12 mouse cellular contexts compared by ENCODE assay signal in the genomic region with DNA sequence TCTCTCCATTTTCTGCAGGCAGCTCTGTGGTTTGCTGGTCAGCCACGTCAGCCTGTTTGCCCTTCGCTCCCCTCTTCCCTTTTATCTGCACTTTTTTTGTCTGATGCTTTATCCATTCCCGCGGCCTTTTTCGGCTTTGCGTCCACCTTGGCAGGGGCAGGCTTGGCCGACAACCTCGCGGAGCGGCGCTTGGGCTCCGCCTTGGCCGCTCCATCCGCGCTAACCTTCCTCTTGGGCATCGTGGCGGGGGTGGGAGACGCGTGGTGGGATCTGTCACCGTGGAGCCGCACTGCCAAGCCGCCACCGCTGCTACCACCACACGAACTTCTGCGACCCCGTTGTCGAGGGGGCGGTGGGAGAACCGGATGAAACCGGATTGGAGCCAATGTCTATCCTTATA. TPM values are rescaled to one million over a fixed set of nuclear protein-coding genes. Genes with fewer than 3 reads are reported as not detected.
DNase-seq lines count a peak whose midpoint lies in the region; ATAC-seq and TF ChIP-seq lines count a peak whose summit lies in the region.
"Not testable (repeated sequence)": the region's sequence is repeated elsewhere in the genome, so short reads cannot be mapped to it uniquely, and the experiment has no call there.
"Had no signal": no experiment of that assay in that cellular context is flagged by ENCODE, and none has a peak within 500 bp of the region (broad histone marks: within the 10 kb centered on the region; RNA-seq: fewer than 3 reads in every experiment).

No protein-coding gene starts in this region.

- peak; percentile 16 for DNase-seq in adrenal gland, postnatal 14 days
- DNase-seq in embryo, embryonic 9.5 days (ENCODE audit: extremely low spot score), result peak; percentile 28
- DNase-seq in hindbrain, embryonic 10.5 days (ENCODE audit: low spot score), result peak; percentile 23
- DNase-seq in liver, embryonic 14.5 days (ENCODE audit: low read depth in 3 of 3, low spot score in 3 of 3), result not testable (repeated sequence)
- DNase-seq in midbrain, embryonic 14.5 days, result peak; percentile 47

- TF ChIP-seq CTCF in liver, embryonic 14.5 days (IDR thresholded peaks at IDR 0.05; ENCODE audit: low read depth); small intestine, adult 2 months (IDR thresholded peaks at IDR 0.05; ENCODE audit: extremely low read depth, insufficient read length, insufficient replicate concordance, low read depth, low read length): not testable (repeated sequence)

- peak overlapping the region; percentile 55 for H3K4me2 ChIP-seq in forebrain, embryonic 15.5 days (replicated peaks)
- peak overlapping the region; percentile 54 for H3K4me2 ChIP-seq in kidney, embryonic 16.5 days (replicated peaks; ENCODE audit: low read depth, low read length)
- H3K4me2 ChIP-seq in liver, embryonic 14.5 days (ENCODE audit: low read depth), result peak overlapping the region; percentile 8; the same call in 1 of the 2 replicates
- peak overlapping the region; percentile 58 for H3K4me2 ChIP-seq in midbrain, embryonic 14.5 days (ENCODE audit: low read length)

- H3K4me3 ChIP-seq in forebrain, embryonic 15.5 days, result peak overlapping the region; percentile 35
- peak overlapping the region; percentile 49 for H3K4me3 ChIP-seq in hindbrain, embryonic 10.5 days
- peak overlapping the region; percentile 34 for H3K4me3 ChIP-seq in kidney, embryonic 16.5 days (ENCODE audit: low read length)
- not testable (repeated sequence) for H3K4me3 ChIP-seq in liver, embryonic 14.5 days (ENCODE audit: insufficient read depth in 1 of 2, low read depth in 2 of 2, low read length in 2 of 2)
- H3K4me3 ChIP-seq in midbrain, embryonic 14.5 days (replicated peaks; ENCODE audit: low read depth, low read length), result peak overlapping the region; percentile 31
- H3K4me3 ChIP-seq in small intestine, adult 2 months (ENCODE audit: low read depth, low read length), result 0 out of 2 replicates have a peak overlapping the region, but pooled peaks have one; percentile 13

- not testable (repeated sequence) for H3K36me3 ChIP-seq in forebrain, embryonic 15.5 days; hindbrain, embryonic 10.5 days; kidney, embryonic 16.5 days (ENCODE audit: insufficient read depth, low read length); liver, embryonic 14.5 days (replicated peaks; ENCODE audit: control insufficient read depth, insufficient read depth, low read depth); midbrain, embryonic 14.5 days (ENCODE audit: control insufficient read depth, insufficient read depth, low read length); small intestine, adult 2 months (ENCODE audit: control insufficient read depth, insufficient read depth, low read length)

- H3K27me3 ChIP-seq in forebrain, embryonic 15.5 days; kidney, embryonic 16.5 days (ENCODE audit: insufficient read depth, low read length); liver, embryonic 14.5 days (ENCODE audit: control insufficient read depth, insufficient read depth, low read length); midbrain, embryonic 14.5 days (ENCODE audit: control insufficient read depth, insufficient read depth, low read length); small intestine, adult 2 months (ENCODE audit: control insufficient read depth, insufficient read depth, low read length): not testable (repeated sequence)
- peaks cover 24% of the 10 kb centered on the region for H3K27me3 ChIP-seq in hindbrain, embryonic 10.5 days (ENCODE audit: insufficient read depth, poor library complexity, severe bottlenecking)

- not testable (repeated sequence) for H3K9me3 ChIP-seq in forebrain, embryonic 15.5 days; hindbrain, embryonic 10.5 days; kidney, embryonic 16.5 days (ENCODE audit: low read length); liver, embryonic 14.5 days (ENCODE audit: control insufficient read depth, low read length); midbrain, embryonic 14.5 days (ENCODE audit: control insufficient read depth, low read length)

- not testable (repeated sequence) for TF ChIP-seq POLR2A in small intestine, adult 2 months (IDR thresholded peaks at IDR 0.05; ENCODE audit: low read depth, low read length)

- not testable (repeated sequence) for H3K27ac ChIP-seq in forebrain, embryonic 15.5 days (replicated peaks); kidney, embryonic 16.5 days (ENCODE audit: low read length); liver, embryonic 14.5 days; midbrain, embryonic 14.5 days (replicated peaks; ENCODE audit: low read depth, low read length); small intestine, adult 2 months (ENCODE audit: insufficient read depth, low read depth, low read length)
- H3K27ac ChIP-seq in hindbrain, embryonic 10.5 days, result peak overlapping the region; percentile 77

- not testable (repeated sequence) for TF ChIP-seq EP300 in liver, embryonic 14.5 days (IDR thresholded peaks at IDR 0.05; ENCODE audit: low read depth)

- H3K4me1 ChIP-seq in forebrain, embryonic 15.5 days; hindbrain, embryonic 10.5 days (replicated peaks); kidney, embryonic 16.5 days (ENCODE audit: insufficient read depth, low read length); liver, embryonic 14.5 days (replicated peaks; ENCODE audit: control insufficient read depth in 2 of 2, insufficient read depth in 2 of 2, low read length in 1 of 2); midbrain, embryonic 14.5 days (ENCODE audit: control insufficient read depth, insufficient read depth, low read length); small intestine, adult 2 months (ENCODE audit: control insufficient read depth, insufficient read depth, insufficient read length, low read length): not testable (repeated sequence)

- 14% methylated on average over 30 of the region's 30 CpGs for WGBS in forebrain, embryonic 15.5 days
- 10% methylated on average over 30 of the region's 30 CpGs for WGBS in hindbrain, embryonic 10.5 days
- WGBS in kidney, embryonic 16.5 days, result 12% methylated on average over 30 of the region's 30 CpGs
- WGBS in liver, embryonic 14.5 days (ENCODE audit: insufficient replicate concordance), result 14% methylated on average over 30 of the region's 30 CpGs
- 10% methylated on average over 30 of the region's 30 CpGs for WGBS in midbrain, embryonic 14.5 days
- WGBS in small intestine, adult 2 months, result 21% methylated on average over 30 of the region's 30 CpGs

- peak overlapping the region; percentile 32; the same call in 1 of the 2 replicates for H3K9ac ChIP-seq in forebrain, embryonic 15.5 days (replicated peaks)
- H3K9ac ChIP-seq in kidney, embryonic 16.5 days (replicated peaks; ENCODE audit: low read length), result peak overlapping the region; percentile 31
- H3K9ac ChIP-seq in liver, embryonic 14.5 days (replicated peaks), result not testable (repeated sequence)
- peak overlapping the region; percentile 53; the same call in 1 of the 2 replicates for H3K9ac ChIP-seq in midbrain, embryonic 14.5 days (replicated peaks; ENCODE audit: low read length)

- ATAC-seq in forebrain, embryonic 15.5 days (replicated peaks); kidney, embryonic 16.5 days (ENCODE audit: low FRiP score, low TSS enrichment); liver, embryonic 14.5 days (ENCODE audit: insufficient read depth); midbrain, embryonic 14.5 days (ENCODE audit: low FRiP score, low TSS enrichment): not testable (repeated sequence)

RNA-seq across cellular contexts. Expression of a gene that starts 24.7 kb away (rescaled TPM):
- total RNA-seq in adrenal gland, postnatal 14 days (2021), result not detected in 2 replicates
- 0.22 TPM in 2 replicates for polyA plus RNA-seq in forebrain, embryonic 15.5 days (2015; fragmentation: Nextera tagmentation; extraction: Ambion mirVana)
- polyA plus RNA-seq in hindbrain, embryonic 10.5 days (2016; fragmentation: Nextera tagmentation; extraction: Ambion mirVana), result 0.07 and 0.24 TPM in 2 replicates
- 0.51 and 0.63 TPM in 2 replicates for polyA plus RNA-seq in kidney, embryonic 16.5 days (2015; fragmentation: Nextera tagmentation; extraction: Ambion mirVana)
- polyA plus RNA-seq in liver, embryonic 14.5 days (2012; rRNA removed), result 0.01 TPM in 1 of 2 replicates, not detected in the other
- polyA plus RNA-seq in liver, embryonic 14.5 days (2014; fragmentation: Nextera tagmentation; extraction: Ambion mirVana), result not detected in 2 replicates
- 0.26 and 0.34 TPM in 2 replicates for polyA plus RNA-seq in midbrain, embryonic 14.5 days (2014; fragmentation: Nextera tagmentation; extraction: Ambion mirVana)
- polyA plus RNA-seq in small intestine, adult 2 months (2012; rRNA removed), result 0.05 TPM in 1 of 2 replicates, not detected in the other
- total RNA-seq: gastrocnemius, postnatal 25 days; hematopoietic stem cell, adult 5-6 weeks had no signal
- polyA plus RNA-seq: CD4-positive, CD25-positive, alpha-beta regulatory T cell, adult 4 months; macrophage had no signal

Comparison
In these comparisons a context has a peak if more than half of its experiments do, and no peak if none do; other contexts are left out.
1. H3K4me2 ChIP-seq: peak in every context shown above with its lines; median percentile 58 in midbrain, embryonic 14.5 days; 55 in forebrain, embryonic 15.5 days; 54 in kidney, embryonic 16.5 days; 8 in liver, embryonic 14.5 days.